Mouse (Mus musculus): ENCODE results near the gene Tecpr1. TPM values are rescaled to one million over a fixed set of nuclear protein-coding genes. Genes with fewer than 3 reads are reported as not detected.

Tecpr1 gene
- polyA plus RNA-seq, 1 experiment from 2014 or later: 23.6 TPM

DNA sequence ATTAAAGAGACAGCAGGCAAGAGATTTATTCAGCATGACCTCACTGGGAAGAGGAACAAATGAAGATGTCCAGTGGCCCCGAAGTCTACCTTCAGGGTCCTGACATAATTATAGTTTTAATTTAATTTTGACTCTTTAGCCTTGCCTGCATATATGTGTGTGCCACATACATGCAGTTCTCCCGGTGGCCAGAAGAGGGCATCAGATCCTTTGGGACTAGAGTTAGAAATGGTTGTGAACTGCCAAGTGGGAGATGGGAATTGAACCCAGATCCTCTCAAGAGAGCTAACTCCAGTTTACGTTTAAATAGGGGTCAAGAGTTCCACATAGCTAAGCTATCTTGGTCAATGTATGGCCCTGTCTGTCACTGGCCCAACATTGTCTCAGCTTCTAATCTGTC, 26.5 kb upstream of the Tecpr1 start:
- no peaks in the 10 kb centered on the region for H3K36me3 ChIP-seq
- WGBS: 88% methylated on average over 3 of the region's 3 CpGs
- no peak overlapping the region for H3K9ac ChIP-seq
- H3K4me1 ChIP-seq: peaks cover 38% of the 10 kb centered on the region
- no peaks in the 10 kb centered on the region for H3K27me3 ChIP-seq
- no peak overlapping the region for H3K27ac ChIP-seq
- ATAC-seq (replicated peaks; ENCODE audit: low FRiP score): no peak
- no peak overlapping the region for H3K4me3 ChIP-seq (replicated peaks)
- no peak overlapping the region for H3K4me2 ChIP-seq
- H3K9me3 ChIP-seq (replicated peaks): peaks cover 4% of the 10 kb centered on the region; the same call in 1 of the 2 replicates

GRCm38 (mm10) chr5:144247906-144248585, 24.6 kb upstream of the Tecpr1 start:
- H3K27ac ChIP-seq: 0 out of 2 replicates have a peak overlapping the region, but pooled peaks have one; percentile 42
- H3K4me2 ChIP-seq: no peak overlapping the region
- peaks cover 4% of the 10 kb centered on the region; the same call in 1 of the 2 replicates for H3K9me3 ChIP-seq (replicated peaks)
- no peak for ATAC-seq (replicated peaks; ENCODE audit: low FRiP score)
- peaks cover 27% of the 10 kb centered on the region for H3K4me1 ChIP-seq
- no peak overlapping the region for H3K9ac ChIP-seq
- H3K36me3 ChIP-seq: no peaks in the 10 kb centered on the region
- H3K4me3 ChIP-seq (replicated peaks): no peak overlapping the region
- WGBS: 58% methylated on average over 10 of the region's 10 CpGs
- H3K27me3 ChIP-seq: no peaks in the 10 kb centered on the region

- H3K4me2 ChIP-seq: no peak overlapping the region
- 0 out of 2 replicates have a peak overlapping the region, but pooled peaks have one; percentile 27 for H3K27ac ChIP-seq
- no peak overlapping the region for H3K4me3 ChIP-seq (replicated peaks)
- peaks cover 23% of the 10 kb centered on the region for H3K4me1 ChIP-seq
- no peaks in the 10 kb centered on the region for H3K27me3 ChIP-seq
- WGBS: 62% methylated on average over 10 of the region's 10 CpGs
- no peaks in the 10 kb centered on the region for H3K36me3 ChIP-seq
- H3K9ac ChIP-seq: no peak overlapping the region
- peaks cover 4% of the 10 kb centered on the region; the same call in 1 of the 2 replicates for H3K9me3 ChIP-seq (replicated peaks)
- ATAC-seq (replicated peaks; ENCODE audit: low FRiP score): no peak; the same call in 1 of the 2 replicates
Measured at GRCm38 (mm10) chr5:144247307-144247706, 23.9 kb upstream of the Tecpr1 start.

GRCm38 (mm10) chr5:144246669-144247068, 23.3 kb upstream of the Tecpr1 start:
- Histone ChIP-seq H3K36me3 (no peaks in the 10 kb centered on the region), H3K4me2 (no peak overlapping the region), H3K27ac (no peak overlapping the region), H3K9ac (no peak overlapping the region), H3K27me3 (no peaks in the 10 kb centered on the region), H3K4me1 (peaks cover 21% of the 10 kb centered on the region), H3K9me3 (replicated peaks) (peaks cover 4% of the 10 kb centered on the region; the same call in 1 of the 2 replicates), H3K4me3 (replicated peaks) (no peak overlapping the region)
- no peak for ATAC-seq (replicated peaks; ENCODE audit: low FRiP score)
- 39% methylated on average over 7 of the region's 7 CpGs for WGBS

DNA sequence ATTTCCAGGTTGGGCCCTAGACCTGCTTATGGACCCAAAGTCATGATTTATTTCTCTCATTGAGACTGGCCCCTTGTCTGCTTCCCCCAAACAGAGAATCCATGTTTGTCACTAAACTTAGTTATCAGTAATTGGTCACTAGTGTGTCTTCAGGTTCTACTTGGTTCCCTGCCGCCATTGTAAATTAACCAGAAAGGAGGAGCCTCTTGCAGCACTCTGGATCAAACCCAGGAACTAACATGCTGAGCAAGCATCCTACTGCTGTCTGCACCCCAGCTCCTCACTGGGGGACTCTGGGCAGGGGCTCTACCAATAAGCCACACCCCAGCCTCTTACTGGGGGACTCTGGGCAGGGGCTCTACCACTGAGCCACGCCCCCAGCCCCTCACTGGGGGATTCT, 22.2 kb upstream of the Tecpr1 start:
- no peak overlapping the region for H3K4me2 ChIP-seq
- H3K4me1 ChIP-seq: peaks cover 19% of the 10 kb centered on the region
- no peak overlapping the region for H3K27ac ChIP-seq
- H3K9ac ChIP-seq: no peak overlapping the region
- WGBS: 84% methylated on average over 2 of the region's 2 CpGs
- ATAC-seq (replicated peaks; ENCODE audit: low FRiP score): no peak
- peaks cover 4% of the 10 kb centered on the region; the same call in 1 of the 2 replicates for H3K9me3 ChIP-seq (replicated peaks)
- H3K36me3 ChIP-seq: no peaks in the 10 kb centered on the region
- H3K4me3 ChIP-seq (replicated peaks): no peak overlapping the region
- H3K27me3 ChIP-seq: no peaks in the 10 kb centered on the region

DNA sequence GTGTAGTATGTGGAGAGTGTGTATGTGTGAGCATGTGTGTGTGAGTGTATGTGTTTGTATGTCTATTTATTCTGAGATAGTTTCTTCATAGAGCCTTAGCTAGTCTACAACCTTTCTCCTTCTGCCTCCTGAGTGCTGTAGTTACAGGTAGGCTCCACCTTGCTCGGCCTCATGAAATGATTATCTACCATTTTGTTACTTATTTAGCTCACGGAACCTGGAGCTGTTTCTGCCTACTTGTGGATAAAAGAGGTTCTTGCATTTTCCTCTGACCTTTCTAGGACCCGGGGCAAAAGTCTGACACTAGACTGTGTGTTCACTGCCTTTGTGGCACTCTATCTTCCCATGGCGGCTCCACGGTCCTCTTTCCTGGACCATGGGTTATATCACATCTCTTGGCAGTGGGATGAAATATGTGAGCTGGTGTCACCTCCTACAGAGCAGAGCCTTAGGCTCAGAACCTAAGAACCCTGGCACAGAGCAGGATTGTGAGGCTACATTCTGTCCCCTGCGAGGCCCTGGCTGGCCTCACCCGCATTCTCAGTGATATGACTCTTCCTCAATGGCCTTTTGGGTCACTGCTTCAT, 20.6 kb upstream of the Tecpr1 start, which contains the start of gene Bri3:
TSS of gene Bri3 (plus strand) at position 537 of the 587 bp plus-strand sequence.
- Histone ChIP-seq H3K9me3 (replicated peaks) (no peaks in the 10 kb centered on the region), H3K27me3 (no peaks in the 10 kb centered on the region), H3K9ac (no peak within 1 kb of the TSS), H3K4me1 (peaks cover 19% of the 10 kb centered on the region), H3K27ac (no peak within 1 kb of the TSS), H3K4me3 (replicated peaks) (no peak within 1 kb of the TSS), H3K36me3 (no peaks in the 10 kb centered on the region), H3K4me2 (no peak within 1 kb of the TSS)
- no peak for ATAC-seq (replicated peaks; ENCODE audit: low FRiP score)
- 80% methylated on average over 7 of the region's 7 CpGs for WGBS

DNA sequence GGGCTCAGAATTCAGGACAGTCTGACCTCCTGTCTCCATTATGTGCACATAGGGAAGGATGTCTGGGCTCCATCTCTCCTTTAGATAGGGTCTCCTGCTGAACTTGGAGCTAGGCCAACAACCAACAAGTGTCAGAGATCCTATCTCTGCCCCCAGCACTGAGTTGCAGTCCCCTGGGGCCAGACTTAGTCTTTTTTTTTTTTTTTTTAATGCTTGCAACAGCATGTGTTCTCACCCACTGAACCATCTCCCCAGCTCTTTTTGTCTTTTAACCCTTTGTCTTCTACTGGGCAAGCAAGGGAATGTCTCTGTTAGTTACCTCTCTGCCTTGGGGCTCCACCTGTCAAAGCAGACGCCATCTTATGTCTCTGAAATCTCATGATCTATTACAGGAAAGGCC, 15.6 kb upstream of the Tecpr1 start:
- H3K36me3 ChIP-seq: no peaks in the 10 kb centered on the region
- 79% methylated on average over 1 of the region's 1 CpGs for WGBS
- H3K4me3 ChIP-seq (replicated peaks): no peak overlapping the region
- no peaks in the 10 kb centered on the region for H3K9me3 ChIP-seq (replicated peaks)
- ATAC-seq (replicated peaks; ENCODE audit: low FRiP score): no peak
- H3K27me3 ChIP-seq: no peaks in the 10 kb centered on the region
- H3K4me2 ChIP-seq: no peak overlapping the region
- H3K9ac ChIP-seq: no peak overlapping the region
- no peaks in the 10 kb centered on the region for H3K4me1 ChIP-seq
- H3K27ac ChIP-seq: no peak overlapping the region

DNA sequence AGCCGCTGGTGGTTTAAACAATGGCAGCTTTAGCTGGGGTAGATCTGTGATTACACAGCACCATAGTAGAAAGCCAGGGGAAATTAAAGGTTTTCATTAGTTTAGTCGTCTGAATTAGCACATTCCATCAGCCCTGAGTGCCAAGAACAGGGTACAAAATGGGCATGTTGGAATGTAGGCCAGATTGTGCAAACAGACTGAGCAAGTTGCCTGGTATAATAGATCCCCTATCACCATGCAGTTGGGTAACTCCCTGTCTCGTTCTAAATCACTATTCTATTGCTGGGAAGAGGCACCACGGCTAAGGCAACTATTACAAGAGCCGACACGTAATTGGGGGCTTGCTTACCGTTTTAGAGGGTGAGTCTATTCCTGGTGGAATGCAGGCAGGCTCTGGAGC, 11.3 kb upstream of the Tecpr1 start:
- H3K27ac ChIP-seq: no peak overlapping the region
- H3K27me3 ChIP-seq: no peaks in the 10 kb centered on the region
- H3K4me2 ChIP-seq: no peak overlapping the region
- H3K4me1 ChIP-seq: no peaks in the 10 kb centered on the region
- 81% methylated on average over 7 of the region's 7 CpGs for WGBS
- H3K9ac ChIP-seq: no peak overlapping the region
- H3K9me3 ChIP-seq (replicated peaks): no peaks in the 10 kb centered on the region
- no peaks in the 10 kb centered on the region for H3K36me3 ChIP-seq
- no peak overlapping the region for H3K4me3 ChIP-seq (replicated peaks)
- ATAC-seq (replicated peaks; ENCODE audit: low FRiP score): no peak

GRCm38 (mm10) chr5:144234222-144234621, 10.8 kb upstream of the Tecpr1 start:
- H3K9me3 ChIP-seq (replicated peaks): no peaks in the 10 kb centered on the region
- no peaks in the 10 kb centered on the region for H3K4me1 ChIP-seq
- WGBS: 77% methylated on average over 6 of the region's 6 CpGs
- H3K27me3 ChIP-seq: no peaks in the 10 kb centered on the region
- no peak overlapping the region for H3K9ac ChIP-seq
- H3K36me3 ChIP-seq: no peaks in the 10 kb centered on the region
- H3K27ac ChIP-seq: no peak overlapping the region
- H3K4me3 ChIP-seq (replicated peaks): no peak overlapping the region
- no peak overlapping the region for H3K4me2 ChIP-seq
- ATAC-seq (replicated peaks; ENCODE audit: low FRiP score): no peak

DNA sequence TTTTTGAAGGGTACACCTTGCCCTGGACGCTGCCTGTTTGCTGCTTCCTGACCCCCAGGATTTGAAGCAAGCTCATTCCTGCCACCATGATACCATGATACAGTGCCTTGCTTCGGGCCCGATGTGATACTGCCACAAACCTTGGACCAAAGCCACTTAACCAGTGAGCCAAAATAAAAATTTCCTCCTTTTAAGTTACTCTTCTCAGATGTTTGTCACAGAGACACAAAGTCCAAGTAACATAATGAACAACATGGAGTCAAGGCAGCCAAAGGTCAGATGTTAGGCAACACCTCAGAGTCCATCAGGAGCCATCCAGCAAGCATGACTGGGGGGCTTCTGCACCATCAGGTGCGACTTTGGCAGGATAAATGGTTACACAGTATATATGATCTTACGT, 9.1 kb upstream of the Tecpr1 start:
- H3K36me3 ChIP-seq: no peaks in the 10 kb centered on the region
- H3K9ac ChIP-seq: no peak overlapping the region
- no peak for ATAC-seq (replicated peaks; ENCODE audit: low FRiP score)
- no peaks in the 10 kb centered on the region for H3K4me1 ChIP-seq
- 87% methylated on average over 5 of the region's 5 CpGs for WGBS
- H3K27ac ChIP-seq: no peak overlapping the region
- H3K9me3 ChIP-seq (replicated peaks): no peaks in the 10 kb centered on the region
- H3K4me3 ChIP-seq (replicated peaks): no peak overlapping the region
- no peak overlapping the region for H3K4me2 ChIP-seq
- no peaks in the 10 kb centered on the region for H3K27me3 ChIP-seq

DNA sequence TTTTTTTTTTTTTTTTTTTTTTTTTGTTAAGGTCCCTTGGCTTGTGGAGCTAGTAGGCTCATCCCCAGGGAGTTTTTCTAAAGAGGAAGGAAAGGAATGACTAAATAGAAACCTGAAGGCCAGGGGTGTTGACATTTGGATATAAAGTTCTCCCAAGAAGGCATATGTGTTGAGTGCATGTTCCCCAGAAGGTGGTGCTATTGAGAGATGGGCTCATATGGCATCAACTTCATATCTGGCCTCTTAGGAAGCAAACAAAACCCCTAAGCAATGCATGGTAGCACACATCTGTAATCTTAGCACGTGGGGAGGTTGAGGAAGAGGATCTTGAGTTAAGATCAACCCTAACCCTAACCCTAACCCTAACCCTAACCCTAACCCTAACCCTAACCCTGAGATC, 8.0 kb upstream of the Tecpr1 start:
- 71% methylated on average over 1 of the region's 1 CpGs for WGBS
- no peaks in the 10 kb centered on the region for H3K9me3 ChIP-seq (replicated peaks)
- no peaks in the 10 kb centered on the region for H3K27me3 ChIP-seq

DNA sequence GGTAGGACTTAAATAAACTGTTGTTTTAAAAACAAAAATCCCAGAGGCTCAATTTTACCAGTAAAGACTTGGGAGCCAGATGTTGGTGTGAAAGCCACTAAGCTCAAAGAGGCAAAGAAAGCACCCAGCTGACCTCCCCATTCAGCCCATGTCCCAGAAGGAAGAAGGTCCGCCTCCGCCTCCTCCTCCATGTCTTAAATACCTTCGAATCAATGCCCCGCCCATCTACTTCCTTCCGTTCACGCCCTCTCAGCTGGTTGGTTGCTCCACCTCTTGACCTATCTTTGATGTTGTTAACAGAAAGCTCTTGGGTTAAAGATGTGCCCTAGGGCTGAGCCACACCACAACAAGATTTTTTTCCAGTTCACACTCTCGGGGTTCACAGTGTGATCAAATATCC, 6.8 kb upstream of the Tecpr1 start:
- no peaks in the 10 kb centered on the region for H3K36me3 ChIP-seq
- no peak overlapping the region for H3K4me2 ChIP-seq
- H3K27me3 ChIP-seq: no peaks in the 10 kb centered on the region
- H3K27ac ChIP-seq: no peak overlapping the region
- H3K4me3 ChIP-seq (replicated peaks): no peak overlapping the region
- no peaks in the 10 kb centered on the region for H3K4me1 ChIP-seq
- H3K9ac ChIP-seq: no peak overlapping the region
- H3K9me3 ChIP-seq (replicated peaks): no peaks in the 10 kb centered on the region
- WGBS: 89% methylated on average over 7 of the region's 7 CpGs
- ATAC-seq (replicated peaks; ENCODE audit: low FRiP score): no peak

More for the DNA sequence above, 8.0 kb upstream of the Tecpr1 start:
- no peak for ATAC-seq (replicated peaks; ENCODE audit: low FRiP score)
- Histone ChIP-seq H3K9ac (no peak overlapping the region), H3K4me2 (no peak overlapping the region), H3K4me1 (no peaks in the 10 kb centered on the region), H3K4me3 (replicated peaks) (no peak overlapping the region), H3K27ac (no peak overlapping the region), H3K36me3 (no peaks in the 10 kb centered on the region)
